Mouse (Mus musculus) small intestine, adult 2 months (tissue): ENCODE data around the gene Plekha1. TPM values are rescaled to one million over a fixed set of nuclear protein-coding genes. Genes with fewer than 3 reads are reported as not detected.
A peak's percentile ranks its signal among the peaks of the same experiment; 100 is the strongest.

Source experiments
- H3K27ac ChIP-seq: fragments of 200-500 bp; 2 replicates; pipeline ENCODE4 v1.5.1; 2012; ENCODE audit warnings: low read depth, low read length, control low read depth, inconsistent platforms; ENCODE audit not compliant: insufficient read depth
- H3K27me3 ChIP-seq: fragments of 200-500 bp; 2 replicates; pipeline ENCODE4 v1.6.1; 2012; ENCODE audit warnings: mild to moderate bottlenecking, moderate library complexity, low read length, inconsistent platforms; ENCODE audit not compliant: control insufficient read depth, insufficient read depth
- H3K36me3 ChIP-seq: fragments of 200-500 bp; 2 replicates; pipeline ENCODE4 v1.6.1; 2012; ENCODE audit warnings: mild to moderate bottlenecking, low read length, control low read depth, inconsistent platforms; ENCODE audit not compliant: control insufficient read depth, insufficient read depth
- H3K4me1 ChIP-seq: fragments of 200-500 bp; 2 replicates; pipeline ENCODE4 v1.6.1; 2012; ENCODE audit warnings: low read length, inconsistent platforms, mixed read lengths; ENCODE audit not compliant: control insufficient read depth, insufficient read depth, insufficient read length
- H3K4me3 ChIP-seq: fragments of 200-500 bp; 2 replicates; pipeline ENCODE4 v1.5.1; 2012; ENCODE audit warnings: low read depth, mild to moderate bottlenecking, control low read depth, inconsistent platforms, low read length, moderate library complexity
- CTCF ChIP-seq: fragments of 200-500 bp; IDR thresholded peaks from 2 replicates; pipeline ENCODE4 v1.5.1; 2012; ENCODE audit warnings: low read depth, mild to moderate bottlenecking, control low read depth, inconsistent platforms, low read length, moderate library complexity, mixed read lengths; ENCODE audit not compliant: insufficient replicate concordance, insufficient read length; ENCODE audit errors: extremely low read depth
- POLR2A ChIP-seq: fragments of 200-500 bp; IDR thresholded peaks from 2 replicates; pipeline ENCODE4 v1.6.1; 2012; ENCODE audit warnings: low read depth, mild to moderate bottlenecking, control low read depth, inconsistent platforms, low read length, moderate library complexity
- WGBS: fragments of 180-500 bp; shearing (Covaris S2); methylation state at CpG from one replicate; pipeline ENCODE4 v1.1.7; 2018; 5-methylcytosine and 5-hydroxymethylcytosine counted together
- polyA plus RNA-seq: library from polyadenylated mRNA; depleted of rRNA; stranded (reverse); fragments of >200 nt; gene quantifications from 2 replicates; pipeline ENCODE4 v1.2.3, GENCODE M21; 2012; rRNA removed

The Plekha1 gene
- polyA plus RNA-seq, 1 experiment, result 63.7 TPM

- 85% methylated on average over 7 of the region's 7 CpGs for WGBS
- Histone ChIP-seq H3K4me3 (no peak overlapping the region), H3K4me1 (no peaks in the 10 kb centered on the region; the same call in 1 of the 2 replicates), H3K27me3 (no peaks in the 10 kb centered on the region), H3K27ac (no peak overlapping the region), H3K36me3 (no peaks in the 10 kb centered on the region)
- TF ChIP-seq CTCF (no peak), POLR2A (no peak)
Observed at GRCm38 (mm10) chr7:130958551-130958950, 93.0 kb downstream of the Plekha1 start.

- TF ChIP-seq CTCF (no peak), POLR2A (no peak)
- H3K4me1 ChIP-seq, result no peaks in the 10 kb centered on the region; the same call in 1 of the 2 replicates
- H3K27me3 ChIP-seq, result no peaks in the 10 kb centered on the region
- H3K36me3 ChIP-seq, result no peaks in the 10 kb centered on the region
- H3K4me3 ChIP-seq, result no peak overlapping the region
- WGBS, result 27% methylated on average over 7 of the region's 7 CpGs
- H3K27ac ChIP-seq, result peak overlapping the region; percentile 24; the same call in 1 of the 2 replicates
Observed at GRCm38 (mm10) chr7:130959868-130960267, 94.3 kb downstream of the Plekha1 start.

GRCm38 (mm10) chr7:130961429-130961828 lies 95.9 kb downstream of the Plekha1 start:
- no peak overlapping the region for H3K4me3 ChIP-seq
- H3K36me3 ChIP-seq, result no peaks in the 10 kb centered on the region
- 84% methylated on average over 6 of the region's 6 CpGs for WGBS
- H3K4me1 ChIP-seq, result no peaks in the 10 kb centered on the region; the same call in none of the 2 replicates
- TF ChIP-seq POLR2A, result no peak
- no peak for TF ChIP-seq CTCF
- H3K27ac ChIP-seq, result no peak overlapping the region
- H3K27me3 ChIP-seq, result no peaks in the 10 kb centered on the region

Other genes with a start within 250 kb of the Plekha1 start
- 0.10 TPM in 1 of 2 replicates, not detected in the other for gene Btbd16, start 91.7 kb upstream of the Plekha1 start, polyA plus RNA-seq
- gene Htra1, start 70.4 kb downstream of the Plekha1 start, polyA plus RNA-seq, result 30.2 and 35.8 TPM in 2 replicates
- 141 and 758 TPM in 2 replicates for gene Dmbt1, start 166.3 kb downstream of the Plekha1 start, polyA plus RNA-seq